Mouse (Mus musculus): ENCODE measurements around the gene Mkln1. TPM values are rescaled to one million over a fixed set of nuclear protein-coding genes. Genes with fewer than 3 reads are reported as not detected.

The Mkln1 gene
- polyA plus RNA-seq, 1 experiment from 2014 or later = 221 TPM

- H3K36me3 ChIP-seq = peaks cover 70% of the 10 kb centered on the region
- H3K4me1 ChIP-seq = no peaks in the 10 kb centered on the region
- H3K27me3 ChIP-seq (ENCODE audit: low read depth, poor library complexity, severe bottlenecking) = no peaks in the 10 kb centered on the region
- WGBS = 73% methylated on average over 2 of the region's 2 CpGs
- no peak overlapping the region for H3K27ac ChIP-seq (replicated peaks)
- no peak for DNase-seq (ENCODE audit: low spot score)
- no peaks in the 10 kb centered on the region for H3K9me3 ChIP-seq (replicated peaks)
- no peak overlapping the region for H3K4me3 ChIP-seq
These were observed 96.7 kb downstream of the Mkln1 start for GRCm38 (mm10) chr6:31495122-31495731.

DNA sequence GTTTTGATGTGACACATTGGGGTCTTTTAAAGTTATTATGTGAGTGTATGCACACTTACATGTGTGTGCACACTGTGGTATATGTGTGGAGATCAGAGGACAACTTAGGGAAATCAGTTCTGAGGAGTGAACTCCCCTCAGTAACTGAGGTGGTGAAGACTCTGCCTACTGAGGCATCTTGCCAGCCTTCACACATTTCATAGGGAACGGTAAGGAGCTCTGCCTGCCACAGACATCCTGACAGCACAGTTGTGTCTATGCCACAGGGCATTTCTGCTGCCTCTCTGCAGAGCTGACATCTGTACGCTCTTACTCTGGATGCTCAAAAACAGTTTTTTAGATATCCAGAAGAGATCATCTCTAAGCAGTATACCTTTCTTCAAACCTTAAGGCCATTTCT is 97.7 kb downstream of the Mkln1 start:
- Histone ChIP-seq H3K9me3 (replicated peaks) (no peaks in the 10 kb centered on the region), H3K27ac (replicated peaks) (no peak overlapping the region), H3K36me3 (peaks cover 64% of the 10 kb centered on the region), H3K4me3 (no peak overlapping the region), H3K4me1 (0 out of 2 replicates have a peak, but pooled peaks cover 7% of the 10 kb centered on the region), H3K27me3 (ENCODE audit: low read depth, poor library complexity, severe bottlenecking) (no peaks in the 10 kb centered on the region)
- 97% methylated on average over 2 of the region's 2 CpGs for WGBS
- no peak for DNase-seq (ENCODE audit: low spot score)

DNA sequence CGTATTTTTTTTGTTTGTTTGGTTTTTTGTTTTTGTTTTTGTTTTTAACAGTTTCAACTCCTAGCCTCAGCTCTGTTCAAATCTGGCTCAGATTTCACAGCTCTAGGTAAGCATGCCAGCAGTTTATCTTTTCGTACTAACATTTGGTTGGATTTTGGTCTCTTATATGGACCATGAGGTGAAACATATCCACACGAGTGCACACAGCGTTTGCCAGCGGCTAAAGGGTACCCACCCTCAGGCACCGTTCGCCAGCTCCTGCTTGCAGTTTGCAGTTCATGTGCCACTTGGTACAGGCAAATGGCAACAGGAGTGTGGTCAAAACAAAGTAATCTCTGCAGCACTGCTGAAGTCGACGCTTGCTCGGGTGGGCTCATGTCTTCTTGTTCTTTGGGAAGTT is 101.3 kb downstream of the Mkln1 start:
- Histone ChIP-seq H3K4me3 (no peak overlapping the region), H3K9me3 (replicated peaks) (no peaks in the 10 kb centered on the region), H3K4me1 (0 out of 2 replicates have a peak, but pooled peaks cover 7% of the 10 kb centered on the region), H3K27me3 (ENCODE audit: low read depth, poor library complexity, severe bottlenecking) (no peaks in the 10 kb centered on the region), H3K36me3 (peaks cover 70% of the 10 kb centered on the region), H3K27ac (replicated peaks) (no peak overlapping the region)
- WGBS = 93% methylated on average over 10 of the region's 10 CpGs
- DNase-seq (ENCODE audit: low spot score) = no peak

GRCm38 (mm10) chr6:31500260-31500659 is 101.7 kb downstream of the Mkln1 start:
- Histone ChIP-seq H3K4me1 (0 out of 2 replicates have a peak, but pooled peaks cover 7% of the 10 kb centered on the region), H3K36me3 (peaks cover 66% of the 10 kb centered on the region), H3K9me3 (replicated peaks) (no peaks in the 10 kb centered on the region), H3K27me3 (ENCODE audit: low read depth, poor library complexity, severe bottlenecking) (no peaks in the 10 kb centered on the region), H3K27ac (replicated peaks) (no peak overlapping the region), H3K4me3 (no peak overlapping the region)
- 92% methylated on average over 2 of the region's 2 CpGs for WGBS
- no peak for DNase-seq (ENCODE audit: low spot score)

- H3K4me1 ChIP-seq = 0 out of 2 replicates have a peak, but pooled peaks cover 7% of the 10 kb centered on the region
- H3K4me3 ChIP-seq = no peak overlapping the region
- H3K36me3 ChIP-seq = peaks cover 62% of the 10 kb centered on the region
- no peak overlapping the region for H3K27ac ChIP-seq (replicated peaks)
- H3K9me3 ChIP-seq (replicated peaks) = no peaks in the 10 kb centered on the region
- DNase-seq (ENCODE audit: low spot score) = no peak
- no peaks in the 10 kb centered on the region for H3K27me3 ChIP-seq (ENCODE audit: low read depth, poor library complexity, severe bottlenecking)
These were observed 102.2 kb downstream of the Mkln1 start for GRCm38 (mm10) chr6:31500691-31501090.

DNA sequence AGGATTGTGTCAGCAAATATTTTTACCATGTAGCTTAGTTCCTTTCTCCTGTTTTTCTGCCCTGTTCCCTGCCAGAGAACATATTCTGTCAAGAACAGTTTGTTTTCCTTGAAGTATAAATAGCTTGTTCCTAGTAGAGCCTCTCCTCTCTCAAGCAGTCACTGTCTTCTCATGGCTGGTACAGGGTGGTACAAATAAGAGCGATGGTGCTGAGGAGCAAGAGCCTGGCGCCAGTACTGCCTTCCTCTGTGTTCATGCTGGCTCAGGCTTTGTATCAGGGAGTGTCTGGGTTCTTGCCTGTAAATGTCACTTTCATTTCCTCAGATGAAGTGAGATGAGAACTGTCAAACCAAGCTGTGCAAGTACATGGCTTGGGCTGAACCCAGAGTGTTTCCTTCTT is 104.1 kb downstream of the Mkln1 start:
- no peaks in the 10 kb centered on the region for H3K9me3 ChIP-seq (replicated peaks)
- peaks cover 50% of the 10 kb centered on the region for H3K36me3 ChIP-seq
- 98% methylated on average over 2 of the region's 2 CpGs for whole genome bisulfite sequencing
- no peak overlapping the region for H3K4me3 ChIP-seq
- DNase-seq (ENCODE audit: low spot score) = no peak
- no peak overlapping the region for H3K27ac ChIP-seq (replicated peaks)
- H3K4me1 ChIP-seq = 0 out of 2 replicates have a peak, but pooled peaks cover 7% of the 10 kb centered on the region
- no peaks in the 10 kb centered on the region for H3K27me3 ChIP-seq (ENCODE audit: low read depth, poor library complexity, severe bottlenecking)

- Histone ChIP-seq H3K4me1 (no peaks in the 10 kb centered on the region), H3K27me3 (ENCODE audit: low read depth, poor library complexity, severe bottlenecking) (no peaks in the 10 kb centered on the region), H3K4me3 (no peak overlapping the region), H3K27ac (replicated peaks) (no peak overlapping the region), H3K36me3 (peaks cover 19% of the 10 kb centered on the region; the same call in 1 of the 2 replicates), H3K9me3 (replicated peaks) (no peaks in the 10 kb centered on the region)
- 91% methylated on average over 6 of the region's 6 CpGs for WGBS
- no peak for DNase-seq (ENCODE audit: low spot score)
These were observed 115.2 kb downstream of the Mkln1 start for GRCm38 (mm10) chr6:31513726-31514125.

DNA sequence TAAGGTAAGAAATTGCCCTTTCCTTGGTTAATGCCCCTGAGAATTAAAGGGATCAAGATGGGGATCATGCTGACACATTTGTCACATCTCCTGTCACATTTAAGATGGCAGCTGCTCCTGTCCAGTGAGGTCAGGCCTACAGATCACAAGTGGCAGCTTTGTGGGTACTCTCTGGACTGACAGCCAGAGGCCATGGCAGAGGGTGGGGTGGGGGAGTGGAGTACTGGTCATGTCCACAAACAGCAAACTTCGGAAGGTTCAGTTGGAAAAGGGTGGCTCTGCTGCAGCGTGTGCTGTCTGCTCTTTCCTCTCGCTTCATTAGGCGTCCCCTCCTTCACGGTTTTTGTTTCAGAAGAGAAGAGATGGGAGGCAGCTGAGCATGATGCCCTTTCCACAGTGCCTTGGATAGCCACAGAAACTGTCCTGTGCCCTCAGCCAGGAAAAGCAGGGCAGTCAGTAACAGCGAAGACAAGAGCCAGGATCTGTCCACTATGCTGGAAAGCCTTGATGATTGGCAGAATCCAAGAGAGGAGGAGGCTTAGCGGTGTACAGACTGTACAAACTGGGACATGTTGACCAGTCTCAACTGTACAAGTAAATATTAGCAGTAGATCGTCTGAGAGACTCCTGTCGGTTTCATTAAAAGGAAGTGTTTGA is 119.3 kb downstream of the Mkln1 start:
- no peak overlapping the region for H3K4me3 ChIP-seq
- DNase-seq (ENCODE audit: low spot score) = no peak
- no peaks in the 10 kb centered on the region for H3K4me1 ChIP-seq
- no peaks in the 10 kb centered on the region for H3K27me3 ChIP-seq (ENCODE audit: low read depth, poor library complexity, severe bottlenecking)
- no peaks in the 10 kb centered on the region for H3K9me3 ChIP-seq (replicated peaks)
- WGBS = 78% methylated on average over 9 of the region's 9 CpGs
- H3K36me3 ChIP-seq = peaks cover 46% of the 10 kb centered on the region
- 0 out of 2 replicates have a peak overlapping the region, but pooled peaks have one; percentile 13 for H3K27ac ChIP-seq (replicated peaks)

GRCm38 (mm10) chr6:31518338-31518698 is 119.8 kb downstream of the Mkln1 start:
- Histone ChIP-seq H3K27ac (replicated peaks) (no peak overlapping the region), H3K9me3 (replicated peaks) (no peaks in the 10 kb centered on the region), H3K27me3 (ENCODE audit: low read depth, poor library complexity, severe bottlenecking) (no peaks in the 10 kb centered on the region), H3K4me3 (no peak overlapping the region), H3K4me1 (no peaks in the 10 kb centered on the region), H3K36me3 (peaks cover 46% of the 10 kb centered on the region)
- WGBS = 86% methylated on average over 2 of the region's 2 CpGs
- DNase-seq (ENCODE audit: low spot score) = no peak

- H3K27ac ChIP-seq (replicated peaks) = no peak overlapping the region
- WGBS = 67% methylated on average over 8 of the region's 8 CpGs
- peak; percentile 43 for DNase-seq (ENCODE audit: low spot score)
These were observed 120.5 kb downstream of the Mkln1 start for GRCm38 (mm10) chr6:31519001-31519471.

DNA sequence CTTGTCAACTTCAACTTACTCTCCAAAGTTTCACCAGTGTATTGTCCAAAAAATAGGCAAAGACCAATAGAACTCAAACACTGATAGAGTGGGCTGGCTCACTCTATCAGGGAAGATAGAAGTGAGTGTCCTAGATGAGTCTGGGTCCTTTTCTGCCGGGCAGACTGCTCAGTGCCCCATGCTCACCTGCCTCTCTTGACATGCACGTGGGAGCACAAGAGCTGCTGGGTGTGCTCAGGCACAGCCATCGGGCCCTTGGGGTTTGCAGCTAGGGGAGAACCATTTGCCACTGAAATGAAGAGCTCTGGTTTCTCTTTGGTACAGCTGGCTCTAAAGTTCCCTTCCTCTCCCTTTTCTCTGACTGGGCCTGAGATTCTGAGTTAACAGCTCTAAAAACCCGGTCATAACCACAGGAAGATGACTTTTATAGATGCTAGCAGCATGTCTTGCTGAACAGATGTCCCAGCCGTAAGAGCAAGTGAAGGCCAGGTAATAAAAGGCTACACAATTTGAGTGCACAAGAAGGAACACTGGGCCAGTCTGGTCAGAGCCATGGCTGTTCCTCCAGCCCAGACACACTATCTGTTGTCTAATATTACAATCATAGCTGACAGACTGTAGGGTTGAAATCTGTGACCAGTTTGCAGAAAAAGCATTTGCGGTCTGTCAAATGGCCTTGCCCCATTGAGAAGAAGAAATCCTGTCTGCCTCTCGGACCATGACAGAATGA is 122.1 kb downstream of the Mkln1 start:
- H3K27ac ChIP-seq (replicated peaks) = no peak overlapping the region
- WGBS = 85% methylated on average over 7 of the region's 7 CpGs
- no peaks in the 10 kb centered on the region for H3K27me3 ChIP-seq (ENCODE audit: low read depth, poor library complexity, severe bottlenecking)
- H3K4me3 ChIP-seq = no peak overlapping the region
- no peaks in the 10 kb centered on the region for H3K4me1 ChIP-seq
- peaks cover 64% of the 10 kb centered on the region for H3K36me3 ChIP-seq
- no peak for DNase-seq (ENCODE audit: low spot score)
- H3K9me3 ChIP-seq (replicated peaks) = no peaks in the 10 kb centered on the region

More at GRCm38 (mm10) chr6:31519001-31519471, 120.5 kb downstream of the Mkln1 start:
- Histone ChIP-seq H3K9me3 (replicated peaks) (no peaks in the 10 kb centered on the region), H3K36me3 (peaks cover 52% of the 10 kb centered on the region), H3K27me3 (ENCODE audit: low read depth, poor library complexity, severe bottlenecking) (no peaks in the 10 kb centered on the region), H3K4me3 (no peak overlapping the region), H3K4me1 (no peaks in the 10 kb centered on the region)

- DNase-seq (ENCODE audit: low spot score) = no peak
- Histone ChIP-seq H3K4me1 (no peaks in the 10 kb centered on the region), H3K36me3 (peaks cover 74% of the 10 kb centered on the region), H3K27me3 (ENCODE audit: low read depth, poor library complexity, severe bottlenecking) (no peaks in the 10 kb centered on the region), H3K4me3 (no peak overlapping the region), H3K27ac (replicated peaks) (no peak overlapping the region), H3K9me3 (replicated peaks) (no peaks in the 10 kb centered on the region)
- WGBS = 89% methylated on average over 8 of the region's 8 CpGs
These were observed 123.2 kb downstream of the Mkln1 start for GRCm38 (mm10) chr6:31521491-31522355.

Measured in midbrain, embryonic 10.5 days (tissue).